Mouse (Mus musculus) monocyte, adult 2 months (primary cell): Measurements from ENCODE around the gene Cd80.
A peak's percentile ranks its signal among the peaks of the same experiment; 100 is the strongest.
"Not testable (repeated sequence)": the region's sequence is repeated elsewhere in the genome, so short reads cannot be mapped to it uniquely, and the experiment has no call there.

Source experiments
- DNase-seq, 2 experiments: peaks; one replicate each; pipeline ENCODE4 v3.0.0; 2022; ENCODE audit warnings: low spot score in 2 of 2, low read depth in 1 of 2

The Cd80 gene

GRCm38 (mm10) chr16:38455511-38456418 is at the start of gene Cd80:
Cd80 (plus strand) TSS chr16:38455561.
- DNase-seq: no peak

- no peak for DNase-seq
Measured at GRCm38 (mm10) chr16:38406293-38406692, 49.1 kb upstream of the Cd80 start.

GRCm38 (mm10) chr16:38406708-38407107 is 48.7 kb upstream of the Cd80 start:
- peak in 1 of 2 experiments; percentile 25 for DNase-seq

GRCm38 (mm10) chr16:38407584-38407983 is 47.8 kb upstream of the Cd80 start:
- no peak for DNase-seq

- DNase-seq: no peak
Measured at GRCm38 (mm10) chr16:38408416-38408815, 46.9 kb upstream of the Cd80 start.

GRCm38 (mm10) chr16:38414953-38415352 is 40.4 kb upstream of the Cd80 start:
- no peak for DNase-seq

- no peak for DNase-seq
Measured at GRCm38 (mm10) chr16:38425374-38425773, 30.0 kb upstream of the Cd80 start.

GRCm38 (mm10) chr16:38425799-38426198 is 29.6 kb upstream of the Cd80 start:
- DNase-seq: no peak

- no peak for DNase-seq
Measured at GRCm38 (mm10) chr16:38431446-38432185, 23.7 kb upstream of the Cd80 start.

- no peak for DNase-seq
Measured at GRCm38 (mm10) chr16:38432498-38433425, 22.6 kb upstream of the Cd80 start, which contains the start of gene Pla1a. Pla1a (minus strand) TSS chr16:38433145.

GRCm38 (mm10) chr16:38433514-38433913 is 21.8 kb upstream of the Cd80 start:
- DNase-seq: no peak

- DNase-seq: no peak
Measured at GRCm38 (mm10) chr16:38434295-38434795, 21.0 kb upstream of the Cd80 start.

GRCm38 (mm10) chr16:38439190-38439589 is 16.2 kb upstream of the Cd80 start:
- no peak for DNase-seq

GRCm38 (mm10) chr16:38440403-38440802 is 15.0 kb upstream of the Cd80 start:
- DNase-seq: no peak

GRCm38 (mm10) chr16:38441611-38442010 is 13.8 kb upstream of the Cd80 start:
- DNase-seq: no peak

- DNase-seq: no peak
Measured at GRCm38 (mm10) chr16:38442216-38442615, 13.1 kb upstream of the Cd80 start.

- DNase-seq: no peak
Measured at GRCm38 (mm10) chr16:38443721-38444464, 11.5 kb upstream of the Cd80 start.

GRCm38 (mm10) chr16:38445046-38445445 is 10.3 kb upstream of the Cd80 start:
- DNase-seq: no peak

GRCm38 (mm10) chr16:38445576-38445975 is 9.8 kb upstream of the Cd80 start:
- no peak for DNase-seq

- DNase-seq: not testable (repeated sequence)
Measured at GRCm38 (mm10) chr16:38446141-38446540, 9.2 kb upstream of the Cd80 start.
